Mouse (Mus musculus): ENCODE data around the gene Tpcn2. TPM values are rescaled to one million over a fixed set of nuclear protein-coding genes. Genes with fewer than 3 reads are reported as not detected.

Tpcn2 gene
- total RNA-seq, 2 experiments from 2014 or later: 3.7 to 4.7 TPM

- peak; percentile 65 for ATAC-seq (replicated peaks; ENCODE audit: poor library complexity)
These were observed 77.7 kb downstream of the Tpcn2 start for GRCm38 (mm10) chr7:145206056-145206610.

- no peak for ATAC-seq (replicated peaks; ENCODE audit: poor library complexity)
These were observed 78.4 kb downstream of the Tpcn2 start for GRCm38 (mm10) chr7:145205363-145205902.

DNA sequence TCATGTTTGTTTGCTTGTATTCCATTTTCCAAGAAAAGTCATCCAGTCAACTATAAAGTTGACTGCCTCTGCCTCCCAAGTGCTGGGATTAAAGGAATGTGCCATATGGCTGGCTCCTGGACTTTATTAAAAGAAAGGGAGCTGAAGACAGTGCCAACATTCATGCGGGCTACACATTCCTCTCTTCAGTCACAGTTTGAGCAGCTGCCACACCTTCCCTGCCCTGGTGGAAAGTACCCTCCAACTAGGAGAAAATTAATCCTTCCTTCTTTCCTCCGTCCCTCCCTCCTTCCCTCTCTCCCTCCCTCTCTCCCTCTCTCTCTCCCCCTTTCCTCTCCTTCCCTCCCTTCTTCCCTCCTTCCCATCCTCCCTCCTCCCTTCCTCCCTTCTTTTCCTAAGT, 84.1 kb downstream of the Tpcn2 start:
- ATAC-seq (replicated peaks; ENCODE audit: poor library complexity): no peak

DNA sequence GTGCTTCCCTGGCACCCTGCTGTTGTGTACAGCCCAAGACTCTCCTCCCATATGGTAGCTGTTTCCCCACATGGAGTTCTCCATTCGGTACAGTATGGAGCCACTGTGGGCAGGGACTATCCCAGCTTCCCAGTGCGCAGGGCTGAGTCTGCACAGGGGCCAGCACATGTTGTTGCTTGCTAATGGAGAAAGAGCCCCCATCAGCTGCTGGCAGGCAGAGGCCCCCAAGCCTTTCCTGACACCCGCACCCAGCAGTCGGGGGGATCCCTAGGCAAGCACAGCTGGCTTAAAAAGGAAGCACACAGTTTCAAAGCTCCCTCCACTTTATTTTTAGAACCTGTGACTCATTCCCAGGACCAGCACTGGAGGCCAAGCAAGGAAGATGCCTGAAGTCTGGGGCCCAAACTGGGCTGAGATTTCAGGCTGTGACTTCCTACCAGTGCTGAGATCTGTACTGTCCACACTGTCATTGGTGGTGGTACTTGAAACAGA, 85.5 kb downstream of the Tpcn2 start:
- ATAC-seq (replicated peaks; ENCODE audit: poor library complexity): peak; percentile 42

- ATAC-seq (replicated peaks; ENCODE audit: poor library complexity): no peak
These were observed 86.1 kb downstream of the Tpcn2 start for GRCm38 (mm10) chr7:145197711-145198110.

DNA sequence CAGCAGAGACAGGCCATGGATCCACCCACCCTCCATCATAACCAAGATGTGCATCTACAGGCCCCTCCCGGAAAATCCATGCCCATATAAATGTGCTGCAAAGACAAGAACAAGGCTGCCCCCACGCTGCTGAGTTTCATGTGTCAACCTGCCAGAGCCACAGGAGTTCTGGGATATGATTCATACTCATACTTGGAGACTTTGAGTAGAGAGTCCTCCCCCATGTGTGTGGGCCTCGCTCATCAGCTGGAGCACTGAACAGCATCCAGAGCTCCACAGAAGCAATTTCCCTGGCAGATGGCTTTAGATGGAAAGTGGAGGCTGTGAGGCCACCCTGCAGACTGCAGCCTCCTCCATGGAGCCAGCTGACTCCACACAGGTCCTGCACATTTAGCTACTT, 86.8 kb downstream of the Tpcn2 start:
- no peak for ATAC-seq (replicated peaks; ENCODE audit: poor library complexity)

- ATAC-seq (replicated peaks; ENCODE audit: poor library complexity): no peak
These were observed 87.5 kb downstream of the Tpcn2 start for GRCm38 (mm10) chr7:145196340-145196739.

DNA sequence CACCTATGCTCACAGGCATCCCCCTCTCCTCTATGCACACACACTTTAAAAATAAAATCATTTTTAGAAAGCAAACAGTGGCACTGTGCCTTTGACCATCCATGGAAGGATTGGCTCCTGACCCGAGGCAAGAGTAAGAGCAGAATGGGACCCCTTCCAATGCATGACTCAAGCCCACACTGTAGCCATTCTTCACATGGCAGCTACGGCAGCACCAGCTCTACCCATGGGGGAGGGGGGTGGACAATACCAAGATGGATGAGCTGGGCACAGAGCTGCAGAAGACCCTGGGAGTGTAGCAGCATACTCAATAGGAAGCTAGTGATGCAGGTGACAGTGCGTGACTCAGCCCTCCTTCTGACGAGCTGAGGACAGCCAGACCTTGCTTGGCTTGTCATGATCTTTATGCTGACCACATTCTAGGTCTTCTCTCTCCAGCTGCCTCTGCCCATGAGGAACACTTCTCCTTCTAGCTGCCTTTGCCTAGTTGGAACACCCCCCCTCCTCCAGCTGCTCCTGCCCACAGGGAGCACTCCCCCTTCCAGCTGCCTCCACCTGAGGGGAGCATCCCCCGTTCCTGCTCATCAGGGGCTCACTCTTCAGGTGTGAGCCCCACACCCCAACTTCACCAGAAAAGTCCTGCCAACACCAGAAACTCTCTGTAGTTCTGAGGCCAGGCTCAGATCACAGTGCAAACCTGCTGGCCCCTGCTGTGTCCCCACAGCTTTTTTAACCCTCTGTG, 88.5 kb downstream of the Tpcn2 start:
- peak; percentile 40 for ATAC-seq (replicated peaks; ENCODE audit: poor library complexity)

GRCm38 (mm10) chr7:145194455-145195161, 89.2 kb downstream of the Tpcn2 start:
- ATAC-seq (replicated peaks; ENCODE audit: poor library complexity): peak; percentile 27

DNA sequence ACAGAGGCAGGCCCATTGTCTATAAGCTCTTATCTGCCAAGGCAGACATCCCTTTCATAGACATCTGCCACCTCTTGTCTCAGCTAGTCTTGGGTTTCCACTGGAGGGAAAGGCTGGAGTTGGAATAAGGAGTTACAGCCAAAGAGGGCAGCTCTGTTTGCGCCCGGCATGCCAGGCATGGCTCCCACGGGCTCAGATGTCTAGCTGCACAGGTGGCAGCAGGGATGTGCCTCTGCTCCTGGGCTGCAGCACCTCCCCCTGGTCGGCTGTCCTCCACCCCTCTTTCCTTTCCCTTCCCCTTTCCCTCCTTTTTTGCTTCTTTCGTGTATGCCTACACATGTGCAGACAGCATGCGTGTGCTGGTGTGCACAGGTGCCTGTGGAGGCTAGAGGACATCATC, 91.0 kb downstream of the Tpcn2 start:
- ATAC-seq (replicated peaks; ENCODE audit: poor library complexity): no peak

DNA sequence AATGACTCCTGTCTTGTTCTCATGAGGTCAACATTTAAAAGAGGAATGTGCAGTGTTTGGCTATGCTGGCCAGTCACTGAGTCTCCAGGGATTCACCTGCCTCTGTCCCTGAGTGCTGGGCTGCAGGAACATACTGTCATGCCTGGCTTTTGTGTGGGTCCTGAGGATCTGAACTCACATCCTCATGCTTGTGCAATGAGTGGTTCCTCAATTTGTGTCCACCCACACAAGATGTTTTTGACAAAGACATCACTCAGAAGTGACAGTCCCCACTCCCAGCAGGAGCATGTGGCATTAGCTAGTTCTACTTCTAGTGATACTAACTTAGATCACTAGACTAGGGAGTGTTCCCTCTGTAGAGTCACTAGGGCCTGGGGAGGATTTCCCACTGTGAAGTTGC, 93.3 kb downstream of the Tpcn2 start:
- peak; percentile 54 for ATAC-seq (replicated peaks; ENCODE audit: poor library complexity)

DNA sequence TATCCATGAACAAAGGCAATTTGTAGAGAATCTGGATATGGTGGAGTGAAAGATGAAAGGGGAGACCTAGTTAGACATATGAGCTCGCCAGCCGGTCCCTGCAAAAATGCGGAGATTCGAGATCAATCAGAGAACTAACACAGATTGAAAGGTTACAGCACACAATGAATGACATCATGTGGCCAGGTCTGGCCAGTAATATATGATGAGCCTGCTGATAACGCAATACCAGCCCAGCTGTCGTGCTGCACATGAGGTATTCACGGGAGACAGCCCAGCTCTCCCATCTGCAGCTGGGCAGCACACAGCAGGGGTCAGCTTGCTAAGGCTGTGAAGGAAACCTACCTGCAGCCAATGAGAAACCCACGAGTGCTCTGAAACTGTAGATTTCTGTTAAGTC, 94.5 kb downstream of the Tpcn2 start:
- ATAC-seq (replicated peaks; ENCODE audit: poor library complexity): no peak

DNA sequence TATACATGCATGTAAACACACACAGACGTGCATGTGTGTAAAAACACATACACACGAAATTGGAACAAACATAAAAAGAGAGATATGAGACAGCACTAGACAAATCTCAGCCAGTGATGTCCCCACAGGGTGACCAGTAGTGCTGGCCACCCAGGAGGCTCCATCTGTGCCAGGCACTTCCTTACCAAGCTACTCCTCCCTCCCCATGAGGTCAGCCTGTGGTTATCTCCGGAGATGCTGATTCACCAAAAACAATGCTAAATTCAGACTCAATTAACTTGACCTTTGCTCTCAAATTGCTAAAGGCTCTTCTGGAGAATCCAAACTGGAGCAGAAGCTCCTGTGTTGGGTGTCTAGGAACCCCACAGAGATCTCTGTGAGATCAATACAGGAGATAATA, 96.0 kb downstream of the Tpcn2 start:
- ATAC-seq (replicated peaks; ENCODE audit: poor library complexity): no peak

DNA sequence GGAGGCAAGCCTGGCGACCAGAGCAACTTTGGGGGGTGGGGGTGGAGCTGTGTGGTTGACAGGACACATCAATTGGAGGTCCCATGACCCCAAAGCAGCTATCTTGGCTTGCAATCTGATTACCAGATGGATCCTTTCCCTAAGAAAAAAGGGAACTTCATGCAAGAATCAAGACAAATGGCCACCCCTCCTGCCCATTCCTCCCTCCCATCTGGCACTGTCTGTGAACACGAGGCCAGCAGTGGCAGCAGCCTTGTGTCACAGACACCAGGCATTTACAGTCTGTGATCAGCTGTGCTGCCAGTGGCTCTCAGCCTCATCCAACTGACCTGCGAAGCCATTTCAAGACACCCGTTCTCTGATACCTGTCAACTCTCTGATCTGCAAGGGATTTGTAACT, 101.4 kb downstream of the Tpcn2 start:
- ATAC-seq (replicated peaks; ENCODE audit: poor library complexity): peak; percentile 54

- no peak for ATAC-seq (replicated peaks; ENCODE audit: poor library complexity)
These were observed 102.3 kb downstream of the Tpcn2 start for GRCm38 (mm10) chr7:145181376-145182034.

DNA sequence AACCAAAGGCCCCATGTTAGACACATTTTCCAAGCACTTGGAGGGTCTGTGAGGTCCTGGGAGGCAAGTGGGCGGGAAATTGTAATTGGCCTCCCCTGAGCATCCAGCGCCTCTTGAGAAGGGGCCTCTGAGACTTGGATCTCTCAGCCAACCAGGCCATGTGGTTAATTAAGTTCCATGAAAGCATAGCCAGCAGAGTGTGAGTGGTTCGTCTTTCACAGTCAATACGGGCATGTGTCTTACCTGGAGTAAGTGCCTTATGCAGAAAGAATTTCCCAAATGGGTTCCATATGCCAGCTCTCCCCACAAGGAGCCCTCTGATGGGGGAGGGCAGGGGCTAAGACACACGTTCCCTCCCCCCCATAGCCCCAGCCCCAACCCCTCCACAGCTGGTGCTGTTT, 104.1 kb downstream of the Tpcn2 start:
- no peak for ATAC-seq (replicated peaks; ENCODE audit: poor library complexity)

DNA sequence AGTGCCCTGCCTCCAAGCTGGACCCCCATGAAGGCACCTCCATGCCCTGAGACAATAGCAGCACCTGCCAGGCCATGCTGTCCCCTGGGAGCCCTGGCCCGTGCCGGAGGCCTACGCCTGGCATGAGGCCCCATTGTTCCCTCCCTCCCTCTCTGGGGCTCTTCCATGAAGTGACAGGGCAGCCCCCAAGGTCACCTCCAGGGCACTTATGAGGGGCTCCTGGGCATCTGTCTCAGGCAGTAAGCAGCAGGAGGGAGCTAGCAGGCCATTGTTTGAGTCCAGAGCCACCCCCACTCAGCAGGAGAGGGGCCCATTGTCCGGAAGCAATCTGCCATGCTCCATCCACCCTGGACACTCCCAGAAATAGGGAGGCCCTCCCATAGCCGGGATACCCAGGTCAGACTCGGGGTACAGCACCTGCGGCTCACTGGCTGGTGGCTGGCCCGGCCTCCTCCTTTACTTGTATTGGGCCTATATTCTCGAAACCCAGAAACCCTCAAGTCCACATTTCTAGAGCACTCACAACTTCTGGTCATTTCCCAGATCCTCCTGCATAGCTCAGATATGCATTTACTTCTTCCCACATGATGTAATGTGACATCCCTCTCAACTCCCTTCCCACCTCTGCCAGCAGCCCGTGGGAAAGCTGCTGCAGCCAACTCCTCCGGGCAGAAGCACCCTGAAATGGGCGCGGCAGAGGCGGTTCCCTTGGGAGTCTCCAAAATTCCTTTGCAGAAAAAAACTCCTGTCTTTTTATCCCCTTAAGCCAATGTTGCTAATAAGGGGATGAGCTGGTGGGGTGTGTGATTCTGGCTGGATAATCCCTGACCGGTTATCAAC, 106.8 kb downstream of the Tpcn2 start:
- ATAC-seq (replicated peaks; ENCODE audit: poor library complexity): no peak

- no peak for ATAC-seq (replicated peaks; ENCODE audit: poor library complexity)
These were observed 110.2 kb downstream of the Tpcn2 start for GRCm38 (mm10) chr7:145173563-145173962.

DNA sequence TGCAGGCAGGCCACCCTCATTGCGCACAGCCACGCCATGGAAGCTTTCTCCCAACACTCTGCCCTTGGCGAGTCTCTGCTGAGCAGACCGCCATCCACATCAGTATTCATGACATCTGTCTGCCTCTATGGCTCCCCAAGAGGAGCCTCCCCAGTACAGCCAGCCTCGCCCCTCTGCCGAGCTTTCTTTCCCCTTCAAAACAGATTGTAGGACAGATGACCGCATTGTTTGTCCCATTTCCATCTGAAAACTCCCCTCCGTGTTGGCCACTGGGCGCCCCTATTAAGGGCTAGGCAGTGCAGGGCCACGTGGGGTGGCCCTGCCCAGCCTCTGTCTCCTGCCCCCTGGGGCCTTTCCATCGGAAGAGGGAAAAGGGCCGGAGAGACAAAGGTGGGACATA, 110.7 kb downstream of the Tpcn2 start:
- no peak for ATAC-seq (replicated peaks; ENCODE audit: poor library complexity)

DNA sequence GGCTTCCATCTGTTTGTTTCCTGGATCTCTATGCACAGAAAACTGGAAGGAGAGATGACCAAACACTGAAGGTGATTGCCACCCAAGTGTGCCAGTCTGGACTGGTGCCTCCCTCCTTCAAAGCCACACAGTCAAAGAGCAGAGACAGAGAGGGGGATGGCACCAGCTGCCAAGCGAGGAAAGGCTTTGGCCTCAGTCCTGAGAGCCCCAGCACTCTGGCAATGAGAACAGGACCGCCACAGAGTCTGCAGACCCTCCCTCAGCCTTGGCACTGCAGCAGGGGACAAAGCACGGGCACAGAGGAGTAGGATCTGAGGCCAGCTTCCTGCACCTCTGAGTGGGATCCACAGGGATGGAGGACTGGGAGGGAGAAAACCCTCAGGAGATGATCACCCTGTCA, 114.1 kb downstream of the Tpcn2 start:
- no peak for ATAC-seq (replicated peaks; ENCODE audit: poor library complexity)
